Mouse (Mus musculus) liver, embryonic 11.5 days (tissue): ENCODE results near the gene Hesx1. TPM values are rescaled to one million over a fixed set of nuclear protein-coding genes. Genes with fewer than 3 reads are reported as not detected.

Source experiments
- ATAC-seq: fragments of 200-750 bp; cut with Nextera tagmentation; replicated peaks from 2 replicates; pipeline ENCODE4 v1.8.0; 2017; ENCODE audit warnings: moderate number of reproducible peaks, mild to moderate bottlenecking, moderate TSS enrichment, moderate library complexity; ENCODE audit not compliant: low FRiP score
- DNase-seq: peaks from one replicate; pipeline ENCODE4 v3.0.0-alpha.2; 2017; ENCODE audit warnings: low spot score
- H3K27ac ChIP-seq: fragments of 300-500 bp; sonication (generic); 2 replicates; pipeline ENCODE4 v1.5.1; 2014; ENCODE audit warnings: mild to moderate bottlenecking, low read depth, low read length, control low read depth
- H3K27me3 ChIP-seq: fragments of 300-500 bp; sonication (generic); replicated peaks from 2 replicates; pipeline ENCODE4 v1.6.1; 2014; ENCODE audit warnings: low read length, mixed read lengths; ENCODE audit not compliant: control insufficient read depth, insufficient read depth
- H3K36me3 ChIP-seq: fragments of 300-500 bp; sonication (generic); 2 replicates; pipeline ENCODE4 v1.6.1; 2014; ENCODE audit warnings: mild to moderate bottlenecking, low read length, moderate library complexity, mixed read lengths; ENCODE audit not compliant: control insufficient read depth, insufficient read depth
- H3K4me1 ChIP-seq: fragments of 300-500 bp; sonication (generic); replicated peaks from 2 replicates; pipeline ENCODE4 v1.6.1; 2014; ENCODE audit warnings: low read length, mixed read lengths; ENCODE audit not compliant: control insufficient read depth, insufficient read depth
- H3K4me2 ChIP-seq: fragments of 300-500 bp; sonication (generic); 2 replicates; pipeline ENCODE4 v1.6.1; 2014; ENCODE audit warnings: mild to moderate bottlenecking, control low read depth, moderate library complexity
- H3K4me3 ChIP-seq: fragments of 300-500 bp; sonication (generic); 2 replicates; pipeline ENCODE4 v1.5.1; 2014; ENCODE audit warnings: low read depth, low read length, control low read depth
- H3K9ac ChIP-seq: fragments of 300-500 bp; sonication (generic); 2 replicates; pipeline ENCODE4 v1.6.1; 2014; ENCODE audit warnings: low read depth, low read length, control low read depth
- H3K9me3 ChIP-seq: fragments of 300-500 bp; sonication (generic); 2 replicates; pipeline ENCODE4 v1.6.1; 2016; ENCODE audit warnings: low read length, inconsistent platforms, mixed read lengths; ENCODE audit not compliant: control insufficient read depth
- WGBS: fragments of 180-500 bp; shearing (Covaris S2); extraction: QIAGEN DNeasy Blood & Tissue Kit; methylation state at CpG from one replicate; pipeline ENCODE4 v1.1.7; 2014; 5-methylcytosine and 5-hydroxymethylcytosine counted together
- polyA plus RNA-seq: library from polyadenylated mRNA; unstranded; fragments of >200 nt; fragmentation: Nextera tagmentation; extraction: Ambion mirVana; gene quantifications from 2 replicates; pipeline ENCODE4 v1.2.1, GENCODE M21; 2014

Hesx1 gene
- polyA plus RNA-seq, 1 experiment from 2014 or later = 18.0 TPM

- Histone ChIP-seq H3K4me3 (no peak overlapping the region), H3K9ac (no peak overlapping the region), H3K9me3 (no peaks in the 10 kb centered on the region), H3K4me1 (peaks cover 9% of the 10 kb centered on the region), H3K36me3 (no peaks in the 10 kb centered on the region), H3K4me2 (no peak overlapping the region), H3K27ac (no peak overlapping the region), H3K27me3 (no peaks in the 10 kb centered on the region)
- DNase-seq (no peak), ATAC-seq (no peak)
- WGBS = 57% methylated on average over 3 of the region's 3 CpGs
Measured at GRCm38 (mm10) chr14:26993427-26993826, 789 bp upstream of the Hesx1 start.

GRCm38 (mm10) chr14:26996257-26996656, 2.0 kb downstream of the Hesx1 start:
- ATAC-seq (no peak), DNase-seq (no peak)
- H3K27ac ChIP-seq = no peak overlapping the region
- H3K4me2 ChIP-seq = no peak overlapping the region
- H3K9me3 ChIP-seq = no peaks in the 10 kb centered on the region
- H3K4me1 ChIP-seq = peaks cover 9% of the 10 kb centered on the region
- H3K36me3 ChIP-seq = no peaks in the 10 kb centered on the region
- no peak overlapping the region for H3K4me3 ChIP-seq
- H3K27me3 ChIP-seq = no peaks in the 10 kb centered on the region
- no peak overlapping the region for H3K9ac ChIP-seq

GRCm38 (mm10) chr14:27000386-27000785, 6.2 kb downstream of the Hesx1 start:
- 5% methylated on average over 11 of the region's 11 CpGs for WGBS
- Histone ChIP-seq H3K27ac (no peak overlapping the region), H3K4me3 (peak overlapping the region; percentile 46), H3K4me1 (no peaks in the 10 kb centered on the region), H3K36me3 (no peaks in the 10 kb centered on the region), H3K9ac (peak overlapping the region; percentile 59), H3K4me2 (peak overlapping the region; percentile 52), H3K9me3 (no peaks in the 10 kb centered on the region), H3K27me3 (no peaks in the 10 kb centered on the region)
- DNase-seq (peak; percentile 51), ATAC-seq (peak; percentile 91)

GRCm38 (mm10) chr14:27004906-27005305, 10.7 kb downstream of the Hesx1 start:
- H3K4me1 ChIP-seq = no peaks in the 10 kb centered on the region
- no peak overlapping the region for H3K27ac ChIP-seq
- no peaks in the 10 kb centered on the region for H3K27me3 ChIP-seq
- ATAC-seq (no peak), DNase-seq (no peak)
- H3K36me3 ChIP-seq = no peaks in the 10 kb centered on the region
- no peak overlapping the region for H3K4me2 ChIP-seq
- no peak overlapping the region for H3K4me3 ChIP-seq
- H3K9ac ChIP-seq = no peak overlapping the region
- no peaks in the 10 kb centered on the region for H3K9me3 ChIP-seq
- 83% methylated on average over 7 of the region's 7 CpGs for WGBS

- Histone ChIP-seq H3K27me3 (no peaks in the 10 kb centered on the region), H3K27ac (no peak overlapping the region), H3K4me1 (no peaks in the 10 kb centered on the region), H3K4me2 (no peak overlapping the region), H3K36me3 (no peaks in the 10 kb centered on the region), H3K4me3 (no peak overlapping the region), H3K9ac (no peak overlapping the region), H3K9me3 (no peaks in the 10 kb centered on the region)
- WGBS = 32% methylated on average over 6 of the region's 6 CpGs
- DNase-seq (no peak), ATAC-seq (peak; percentile 34; the same call in 1 of the 2 replicates)
Measured at GRCm38 (mm10) chr14:27005937-27006336, 11.7 kb downstream of the Hesx1 start.

GRCm38 (mm10) chr14:27011561-27011960, 17.3 kb downstream of the Hesx1 start:
- H3K4me3 ChIP-seq = no peak overlapping the region
- DNase-seq (no peak), ATAC-seq (no peak)
- H3K27ac ChIP-seq = no peak overlapping the region
- H3K9me3 ChIP-seq = no peaks in the 10 kb centered on the region
- H3K27me3 ChIP-seq = no peaks in the 10 kb centered on the region
- H3K9ac ChIP-seq = no peak overlapping the region
- H3K36me3 ChIP-seq = no peaks in the 10 kb centered on the region
- 73% methylated on average over 5 of the region's 5 CpGs for WGBS
- no peak overlapping the region for H3K4me2 ChIP-seq
- H3K4me1 ChIP-seq = 0 out of 2 replicates have a peak, but pooled peaks cover 3% of the 10 kb centered on the region

DNA sequence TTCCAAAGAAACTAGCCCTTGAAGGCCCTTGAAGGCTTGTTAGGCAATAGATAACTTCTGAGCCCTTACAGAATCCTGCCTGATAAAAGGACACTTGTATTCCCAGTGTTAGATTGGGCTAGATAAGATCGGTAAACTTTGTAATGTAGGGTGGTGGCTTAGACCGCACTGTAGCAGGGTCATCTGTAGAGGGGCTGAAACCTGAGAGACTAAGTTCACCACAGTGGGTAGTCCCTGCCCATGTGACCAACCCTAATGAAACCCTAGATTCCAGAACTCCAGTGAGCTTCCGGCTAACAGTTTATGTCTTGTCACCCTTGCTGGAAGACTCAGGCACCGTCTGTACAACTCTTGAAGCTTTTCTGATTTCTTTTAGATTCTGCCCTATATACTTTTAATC, 19.4 kb downstream of the Hesx1 start:
- DNase-seq = no peak
- no peak overlapping the region for H3K9ac ChIP-seq
- 33% methylated on average over 4 of the region's 4 CpGs for WGBS

DNA sequence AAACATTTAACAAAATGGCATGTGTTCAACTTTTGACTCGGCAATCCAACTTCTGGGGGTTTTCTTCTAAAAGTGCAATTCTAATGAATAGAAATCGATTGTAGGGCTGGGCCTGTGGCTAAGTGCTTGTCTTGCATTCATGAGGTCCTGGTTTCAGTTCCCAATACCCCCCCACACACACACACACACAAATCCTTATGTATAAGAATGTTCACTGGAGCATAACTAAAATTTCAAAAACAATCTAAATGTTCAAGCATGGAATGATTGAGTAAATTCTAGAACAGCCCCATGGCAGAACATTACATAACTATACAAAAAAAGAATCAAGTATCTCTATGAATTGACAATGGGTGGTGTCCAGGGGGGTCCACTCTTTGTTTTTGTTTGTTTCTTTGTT, 23.7 kb downstream of the Hesx1 start:
- H3K9me3 ChIP-seq = no peaks in the 10 kb centered on the region
- no peak overlapping the region for H3K4me3 ChIP-seq
- DNase-seq = no peak
- 0 out of 2 replicates have a peak, but pooled peaks cover 3% of the 10 kb centered on the region for H3K4me1 ChIP-seq
- H3K27ac ChIP-seq = no peak overlapping the region
- H3K4me2 ChIP-seq = no peak overlapping the region
- ATAC-seq = no peak
- no peaks in the 10 kb centered on the region for H3K36me3 ChIP-seq
- no peak overlapping the region for H3K9ac ChIP-seq
- no peaks in the 10 kb centered on the region for H3K27me3 ChIP-seq
- WGBS = 82% methylated on average over 2 of the region's 2 CpGs

More for the DNA sequence above, 19.4 kb downstream of the Hesx1 start:
- no peak overlapping the region for H3K4me3 ChIP-seq
- ATAC-seq = no peak
- H3K4me1 ChIP-seq = 0 out of 2 replicates have a peak, but pooled peaks cover 3% of the 10 kb centered on the region
- no peaks in the 10 kb centered on the region for H3K27me3 ChIP-seq
- no peak overlapping the region for H3K4me2 ChIP-seq
- no peaks in the 10 kb centered on the region for H3K36me3 ChIP-seq
- H3K9me3 ChIP-seq = no peaks in the 10 kb centered on the region
- no peak overlapping the region for H3K27ac ChIP-seq

DNA sequence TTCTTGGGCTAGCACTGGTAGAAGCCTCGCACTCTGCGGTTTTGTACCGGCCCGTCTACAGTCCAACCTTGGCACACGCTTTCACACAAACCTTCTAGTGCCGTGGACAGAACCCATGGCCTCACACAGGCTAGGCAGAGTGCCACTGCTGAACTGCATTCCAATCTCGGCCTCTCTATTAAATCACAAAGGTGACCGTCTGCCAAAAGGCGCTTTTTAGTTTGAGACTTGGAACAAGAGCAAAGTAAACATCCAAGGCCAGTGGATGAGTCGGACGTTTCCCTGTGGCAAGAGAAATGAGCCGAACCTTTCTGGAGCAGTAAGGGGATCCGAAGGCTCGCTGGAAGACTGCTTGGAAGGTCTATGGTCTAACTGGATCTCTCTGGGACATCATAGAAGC, 25.6 kb downstream of the Hesx1 start:
- H3K27me3 ChIP-seq = no peaks in the 10 kb centered on the region
- no peak for DNase-seq
- no peak for ATAC-seq
- no peak overlapping the region for H3K27ac ChIP-seq
- no peaks in the 10 kb centered on the region; the same call in 1 of the 2 replicates for H3K4me1 ChIP-seq
- no peaks in the 10 kb centered on the region for H3K9me3 ChIP-seq
- no peak overlapping the region for H3K4me3 ChIP-seq
- no peak overlapping the region for H3K9ac ChIP-seq
- H3K4me2 ChIP-seq = no peak overlapping the region
- WGBS = 90% methylated on average over 14 of the region's 14 CpGs
- no peaks in the 10 kb centered on the region for H3K36me3 ChIP-seq
